Mouse (Mus musculus) urinary bladder, adult 2 months (tissue): Measurements from ENCODE around the gene Uts2b. TPM values are rescaled to one million over a fixed set of nuclear protein-coding genes. Genes with fewer than 3 reads are reported as not detected.
"Not testable (repeated sequence)": the region's sequence is repeated elsewhere in the genome, so short reads cannot be mapped to it uniquely, and the experiment has no call there.

Source experiments
- DNase-seq: peaks from one replicate; pipeline ENCODE4 v3.0.0; 2022; ENCODE audit warnings: low spot score
- polyA plus RNA-seq: library from polyadenylated mRNA; depleted of rRNA; stranded (reverse); fragments of >200 nt; gene quantifications from 2 replicates; pipeline ENCODE4 v1.2.3, GENCODE M21; 2012; rRNA removed

Uts2b gene
- polyA plus RNA-seq, 1 experiment: 0.45 TPM

- no peak for DNase-seq
Observed at GRCm38 (mm10) chr16:27375318-27375717, 5.3 kb upstream of the Uts2b start.

- DNase-seq: no peak
Observed at GRCm38 (mm10) chr16:27374139-27374538, 4.1 kb upstream of the Uts2b start.

- DNase-seq: no peak
Observed at GRCm38 (mm10) chr16:27370700-27371099, 661 bp upstream of the Uts2b start.

DNA sequence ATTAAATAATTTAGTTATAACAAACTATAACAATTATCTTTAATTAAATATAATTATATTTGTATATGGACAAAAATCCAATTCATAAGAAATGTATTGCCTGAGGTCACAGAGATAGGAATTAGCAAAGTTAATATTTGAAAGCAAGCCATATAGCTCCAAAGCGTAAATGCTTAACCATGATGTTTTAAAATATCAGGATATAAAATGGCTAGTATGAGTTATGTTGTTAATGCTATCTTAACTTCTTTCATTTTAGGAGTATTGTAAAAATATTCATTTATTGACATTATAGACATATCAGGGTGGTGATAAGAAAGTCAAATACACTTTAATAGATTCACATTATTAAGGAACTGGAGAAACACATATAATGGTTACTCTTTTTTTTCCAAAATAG is 10.0 kb downstream of the Uts2b start:
- no peak for DNase-seq

DNA sequence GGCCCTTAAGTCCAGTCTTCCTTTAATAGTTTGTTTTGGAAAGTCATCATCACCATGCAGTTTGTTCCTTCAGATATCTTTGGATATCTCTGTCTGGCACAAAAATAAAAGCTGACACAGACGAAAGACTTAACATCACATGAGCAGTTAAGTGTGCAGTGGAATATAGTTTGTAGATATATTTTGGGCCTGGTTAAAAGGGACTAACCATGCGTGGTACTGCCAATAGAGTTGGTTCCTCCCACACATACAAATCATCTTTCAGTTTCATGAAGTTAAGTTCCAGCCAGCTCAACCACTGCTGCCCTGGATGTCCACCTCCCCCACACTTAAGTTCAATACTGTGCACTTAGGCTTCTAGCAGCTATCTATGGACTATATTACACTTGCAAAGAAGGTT is 15.6 kb downstream of the Uts2b start:
- DNase-seq: no peak

DNA sequence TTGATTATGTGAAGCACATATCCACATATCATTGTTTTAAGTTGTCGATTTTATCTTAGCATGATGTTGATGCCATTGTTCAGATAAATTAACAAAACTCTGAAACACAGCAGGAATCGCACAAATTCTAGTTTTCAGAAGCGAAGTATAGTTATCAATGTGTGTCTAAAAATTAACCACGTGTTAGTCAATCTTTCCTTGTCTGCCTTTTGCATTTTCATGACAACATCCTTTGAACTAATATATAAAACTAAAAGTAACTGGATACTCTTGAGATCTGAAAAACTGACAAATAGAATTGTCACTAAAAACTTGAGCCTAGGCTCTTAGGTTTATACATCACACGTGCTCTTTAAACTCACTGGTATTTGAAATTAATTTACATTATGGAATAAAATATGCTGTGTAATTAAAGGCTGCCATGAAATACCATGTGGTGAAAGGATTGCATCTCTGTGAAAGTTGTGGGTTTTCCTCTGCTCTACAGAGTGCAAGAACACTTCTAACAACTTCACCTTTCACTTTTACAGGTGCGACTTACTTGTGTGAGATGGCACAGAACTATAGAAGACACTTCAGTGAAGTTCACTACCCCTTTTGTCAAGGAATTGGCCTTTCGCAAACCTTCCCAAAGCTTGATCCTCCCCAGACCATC is 20.0 kb downstream of the Uts2b start:
- no peak for DNase-seq

DNA sequence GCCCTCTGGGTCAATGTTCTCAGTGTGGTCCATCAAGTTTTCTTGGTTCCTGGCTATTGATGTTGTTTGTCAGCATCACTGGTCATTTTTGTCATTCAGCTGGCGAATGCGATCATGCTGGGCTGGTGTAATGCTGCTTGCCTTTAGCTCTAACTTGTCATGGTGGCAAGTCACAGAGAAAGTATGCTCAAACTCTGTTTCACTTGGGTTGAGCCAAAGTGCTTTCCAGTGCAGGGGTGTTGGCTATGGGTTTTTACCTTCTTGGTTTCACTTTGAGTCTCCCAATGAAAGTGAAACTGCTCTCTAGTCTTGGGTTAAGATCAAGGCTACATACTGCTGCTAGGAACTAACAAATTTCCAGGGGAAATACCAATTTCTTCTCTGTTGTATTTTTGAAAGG is 20.8 kb downstream of the Uts2b start:
- DNase-seq: no peak

DNA sequence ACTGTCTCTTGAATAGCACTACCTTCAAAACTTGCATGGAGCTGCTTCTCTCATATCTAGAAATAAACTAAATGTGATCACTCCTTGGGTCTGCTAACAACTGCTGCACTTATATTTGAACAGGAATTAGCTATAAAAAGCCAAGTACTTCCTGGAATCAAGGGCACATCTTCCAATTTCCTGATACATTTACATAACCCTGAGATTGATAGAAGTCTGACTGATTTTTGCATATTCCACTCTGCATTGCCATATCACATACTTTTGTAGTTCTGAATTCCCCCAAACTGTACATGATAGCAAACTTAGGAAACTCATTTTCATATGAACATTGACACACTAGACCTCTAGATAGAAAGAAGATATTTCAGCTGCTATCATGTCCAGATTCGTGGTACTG is 21.7 kb downstream of the Uts2b start:
- DNase-seq: no peak

- no peak for DNase-seq
Observed at GRCm38 (mm10) chr16:27347521-27347920, 22.5 kb downstream of the Uts2b start.

- DNase-seq: no peak
Observed at GRCm38 (mm10) chr16:27326463-27326862, 43.6 kb downstream of the Uts2b start.

DNA sequence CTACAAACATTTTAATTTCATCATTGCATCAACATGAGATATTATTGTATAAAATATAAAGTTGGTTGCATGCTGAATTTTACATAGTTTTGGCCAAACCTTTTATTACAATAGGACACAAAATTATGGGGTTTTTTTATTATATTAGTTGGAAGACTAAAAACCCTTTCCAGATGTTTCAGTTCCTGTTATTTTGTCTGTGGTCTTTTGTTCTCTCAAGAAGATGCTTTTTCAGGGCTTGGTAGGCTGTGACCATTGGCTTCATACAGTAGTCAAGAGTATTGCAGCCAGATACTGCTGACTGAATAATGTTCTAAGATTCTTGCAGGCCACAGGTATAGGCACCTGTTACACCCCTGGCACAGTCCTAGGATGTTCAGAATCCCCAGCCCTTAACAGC is 48.0 kb downstream of the Uts2b start:
- no peak for DNase-seq

GRCm38 (mm10) chr16:27319099-27319498 is 50.9 kb downstream of the Uts2b start:
- DNase-seq: no peak

DNA sequence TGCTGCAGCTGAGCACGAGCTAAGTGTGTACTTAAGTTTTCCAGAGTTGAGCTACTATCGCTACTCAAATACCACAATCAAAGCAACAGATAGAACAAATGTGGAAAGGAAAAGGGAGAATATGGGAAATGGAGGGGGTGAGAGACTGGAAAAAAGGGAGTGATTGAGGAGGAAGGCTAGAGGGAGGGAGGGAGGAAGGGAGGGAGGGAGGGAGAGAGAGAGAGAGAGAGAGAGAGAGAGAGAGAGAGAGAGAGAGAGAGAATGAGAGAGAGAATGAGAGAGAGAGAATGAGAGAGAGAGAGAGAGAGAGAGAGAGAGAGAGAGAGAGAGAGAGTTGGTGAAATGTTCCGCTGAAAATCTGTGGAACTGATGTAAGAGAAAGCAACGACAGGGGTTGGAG is 62.9 kb downstream of the Uts2b start, which contains the start of gene Ostn:
Gene Ostn, plus strand, starts transcription at position 301 of the 400 bp plus-strand sequence.
- not testable (repeated sequence) for DNase-seq

Other genes with a start within 250 kb of the Uts2b start
- gene Ostn, start 62.8 kb downstream of the Uts2b start, polyA plus RNA-seq: not detected in 2 replicates
- gene Ccdc50, start 18.6 kb upstream of the Uts2b start, polyA plus RNA-seq: 40.9 and 41.3 TPM in 2 replicates